Mouse (Mus musculus) thymus, postnatal 10 days (tissue): ENCODE results near the gene Prr3.
A peak's percentile ranks its signal among the peaks of the same experiment; 100 is the strongest.
"Not testable (repeated sequence)": the region's sequence is repeated elsewhere in the genome, so short reads cannot be mapped to it uniquely, and the experiment has no call there.

Experiments
- DNase-seq, 2 experiments: peaks; one replicate each; pipeline ENCODE4 v3.0.0; 2021; ENCODE audit warnings: low spot score in 2 of 2

Gene Prr3

DNA sequence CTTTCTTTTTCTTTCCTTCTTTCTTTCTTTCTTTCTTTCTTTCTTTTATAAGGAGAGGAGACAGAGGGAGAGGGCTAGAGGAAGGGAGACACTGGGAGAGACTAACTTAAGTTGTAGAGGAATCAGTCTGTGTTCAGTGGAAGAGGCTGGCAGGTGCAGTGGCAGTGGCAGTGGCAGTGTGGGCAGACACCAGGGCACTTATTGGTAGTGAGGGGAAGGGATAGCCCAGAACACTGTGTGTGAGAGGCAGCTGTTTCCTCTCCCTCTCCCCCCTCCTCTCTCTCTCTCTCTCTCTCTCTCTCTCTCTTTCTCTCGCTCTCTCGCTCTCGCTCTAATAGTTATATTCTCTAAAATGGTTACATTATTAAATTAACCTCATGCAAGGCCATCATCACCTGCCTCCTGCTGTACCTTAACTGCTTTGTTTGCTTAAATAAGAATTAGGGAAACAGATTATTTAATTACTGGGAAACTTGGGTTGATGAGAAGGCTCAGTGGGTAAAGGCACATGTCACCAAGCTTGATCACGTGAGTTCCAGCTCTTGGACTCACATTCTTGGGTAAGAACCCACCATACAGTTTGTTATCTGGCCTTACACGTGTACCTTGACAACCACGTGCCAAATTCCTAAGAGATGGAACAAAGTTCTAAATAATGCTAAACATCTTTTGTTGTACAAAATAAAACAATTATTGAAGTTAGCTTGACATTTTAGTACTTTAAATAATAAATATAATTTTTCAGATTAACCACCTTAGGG is 18.7 kb upstream of the Prr3 start:
- peak in 1 of 2 experiments; percentile 34 for DNase-seq

DNA sequence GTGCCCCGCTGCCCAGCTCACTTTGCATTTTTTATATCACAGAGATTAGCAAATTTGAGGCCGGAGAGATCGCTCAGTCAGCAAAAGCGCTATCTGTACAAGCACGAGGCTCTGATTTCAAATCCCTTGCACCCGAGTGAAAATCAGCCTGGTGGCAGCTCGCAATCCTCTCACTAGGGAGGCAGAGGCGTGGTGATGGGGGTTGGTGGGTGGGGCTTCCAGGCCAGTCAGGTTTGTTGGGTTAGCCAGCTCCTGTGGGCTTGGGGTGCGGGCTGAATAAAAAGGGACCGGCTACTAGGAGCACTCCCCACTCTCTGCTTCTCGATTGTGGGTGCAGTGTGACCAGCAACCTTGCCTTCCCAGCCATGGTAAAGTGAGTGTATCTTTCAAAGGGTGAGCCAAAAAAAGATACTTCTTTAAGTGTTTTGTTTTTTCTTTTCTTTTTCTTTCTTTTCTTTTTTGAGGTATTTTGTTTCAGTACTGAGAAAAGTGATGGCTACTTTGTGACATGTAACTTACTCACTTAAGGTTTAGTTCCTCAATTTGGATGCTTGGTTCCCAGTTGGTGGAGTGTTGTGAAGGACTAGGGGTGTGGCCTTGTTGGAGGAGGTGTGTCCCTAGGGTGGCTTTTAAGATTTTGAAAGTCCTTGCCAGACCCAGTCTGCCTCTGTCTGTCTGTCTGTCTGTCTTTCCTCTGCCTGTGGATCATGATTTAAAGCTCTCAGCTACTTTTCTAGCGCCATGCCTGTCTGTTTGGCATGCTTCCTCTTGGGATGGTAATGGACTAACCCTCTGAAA is 17.9 kb upstream of the Prr3 start:
- DNase-seq, result peak; percentile 39 to 50

DNA sequence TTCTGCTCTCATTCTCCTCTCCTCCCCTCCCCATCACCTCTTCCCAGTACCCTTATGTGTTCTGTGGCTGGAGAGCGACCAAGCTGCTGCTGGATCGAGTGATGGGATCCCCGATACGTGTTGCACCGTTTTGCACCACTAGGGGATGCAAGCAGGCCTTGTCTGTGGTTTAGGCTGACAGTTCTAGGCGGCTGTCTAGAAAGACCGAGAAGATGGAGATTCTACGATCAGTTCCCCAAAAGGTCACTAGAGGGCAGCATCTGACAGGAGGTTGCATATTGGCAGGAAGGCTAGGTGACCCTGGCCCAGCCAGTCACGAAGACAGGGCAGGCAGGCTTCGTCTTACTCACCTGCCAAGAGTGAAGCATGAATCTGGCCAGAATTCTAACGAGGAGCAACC is 16.9 kb upstream of the Prr3 start:
- peak; percentile 98 to 100 for DNase-seq

DNA sequence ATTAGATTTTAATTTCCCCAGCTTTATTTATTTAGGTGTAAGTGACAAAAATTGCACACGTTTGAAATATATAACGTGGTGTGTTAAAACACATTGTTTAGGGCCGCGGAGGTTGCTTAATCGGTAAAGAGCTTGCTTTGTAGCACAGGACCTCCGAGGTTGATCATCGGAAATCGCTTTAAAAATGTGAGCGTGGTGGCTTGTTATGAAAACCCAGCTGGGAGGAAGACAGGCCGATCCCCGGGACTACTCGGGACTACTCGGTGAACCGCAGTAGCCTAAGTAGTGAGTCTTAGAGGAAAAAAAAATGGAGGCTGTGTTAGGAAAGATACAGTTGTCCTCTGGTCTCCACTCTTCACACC is 14.8 kb upstream of the Prr3 start:
- DNase-seq, result no peak

DNA sequence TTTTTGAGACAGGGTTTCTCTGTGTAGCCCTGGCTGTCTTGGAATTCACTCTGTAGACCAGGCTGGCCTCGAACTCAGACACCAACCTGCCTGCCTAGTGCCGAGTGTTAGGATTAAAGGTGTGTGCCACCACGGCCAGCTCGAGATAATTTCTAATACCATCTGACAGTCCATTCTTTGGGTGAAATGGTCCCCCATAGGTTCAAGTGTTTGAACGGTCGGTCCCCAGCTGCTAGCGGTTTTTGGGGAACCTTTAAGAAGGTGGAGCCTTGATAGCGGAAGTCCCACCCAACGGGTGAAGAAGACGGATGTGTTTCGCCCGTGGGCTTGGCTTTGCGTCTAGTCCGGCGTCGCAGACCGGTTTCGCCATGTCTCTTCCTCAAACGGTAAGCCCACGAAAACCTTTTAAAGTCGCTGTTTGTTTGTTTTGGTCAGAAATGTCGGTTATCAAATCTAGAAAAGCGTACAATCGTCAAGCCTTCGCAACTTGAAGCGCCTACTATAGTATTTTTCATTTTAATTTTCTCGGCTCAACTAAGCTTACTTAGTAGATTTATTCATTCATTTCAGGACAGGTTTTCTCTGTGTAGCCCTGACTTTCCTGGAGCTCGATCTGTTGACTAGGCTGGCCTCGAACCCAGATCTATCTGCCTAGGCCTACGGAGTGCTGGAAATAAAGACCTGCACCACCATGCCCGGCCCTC is 14.3 kb upstream of the Prr3 start:
- DNase-seq, result peak; percentile 67 to 71

DNA sequence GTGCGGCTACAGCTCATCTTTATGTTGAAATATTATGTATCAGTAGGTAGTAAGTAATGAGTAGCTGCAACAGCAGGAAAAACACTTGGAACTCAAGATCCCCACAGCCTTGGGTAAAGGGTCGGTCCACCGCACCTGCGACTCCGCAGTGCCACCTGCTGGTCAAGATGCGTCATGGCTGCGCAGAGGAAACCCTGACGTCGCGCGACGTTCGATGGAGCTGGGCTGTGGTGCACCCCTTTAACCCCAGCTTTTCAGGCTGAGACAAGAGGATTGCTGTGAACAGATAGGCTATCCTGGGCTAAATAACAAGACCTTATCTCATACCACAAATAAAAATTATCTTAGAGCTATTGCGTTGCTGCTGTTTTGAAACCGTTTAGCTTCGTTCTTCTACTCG is 13.6 kb upstream of the Prr3 start:
- peak; percentile 60 to 88 for DNase-seq

DNA sequence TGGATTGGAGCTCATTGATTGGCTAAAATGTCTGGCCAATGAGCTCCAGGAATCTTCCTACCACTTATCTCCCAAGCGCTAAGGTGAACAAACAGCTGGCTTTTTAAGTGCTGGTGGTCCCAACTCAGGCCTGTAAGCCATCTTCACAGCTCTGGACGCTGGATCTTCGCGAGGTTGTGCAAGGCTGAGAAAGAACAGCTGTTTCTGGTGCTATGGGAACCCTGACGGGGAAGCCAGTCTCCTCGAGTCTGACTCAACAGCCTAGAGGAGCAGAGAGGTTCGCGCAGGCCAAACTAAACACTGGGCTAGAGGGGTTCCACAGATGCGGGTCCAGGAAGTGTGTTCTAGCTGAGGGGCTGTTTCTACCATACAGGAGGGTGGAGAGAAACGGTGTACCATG is 11.7 kb upstream of the Prr3 start:
- DNase-seq, result no peak

DNA sequence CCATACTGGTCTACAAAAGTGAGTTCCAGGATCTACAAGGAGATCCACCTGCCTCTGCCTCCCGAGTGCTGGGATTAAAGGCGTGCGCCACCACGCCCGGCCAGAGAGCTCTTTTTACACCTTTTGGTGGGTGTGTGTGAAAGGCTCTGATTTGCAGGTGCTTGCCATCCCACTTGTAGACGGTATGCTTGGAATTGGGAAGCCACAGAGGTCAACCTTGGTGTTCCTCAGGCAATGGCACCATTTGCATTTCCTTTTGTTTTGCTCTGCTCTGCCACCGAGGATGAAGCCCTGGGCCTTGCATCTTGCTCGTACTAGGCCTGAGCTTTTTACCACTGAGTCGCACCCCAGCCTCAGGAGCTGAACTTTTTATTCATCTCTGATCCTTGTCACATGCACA is 1.7 kb upstream of the Prr3 start:
- no peak for DNase-seq

DNA sequence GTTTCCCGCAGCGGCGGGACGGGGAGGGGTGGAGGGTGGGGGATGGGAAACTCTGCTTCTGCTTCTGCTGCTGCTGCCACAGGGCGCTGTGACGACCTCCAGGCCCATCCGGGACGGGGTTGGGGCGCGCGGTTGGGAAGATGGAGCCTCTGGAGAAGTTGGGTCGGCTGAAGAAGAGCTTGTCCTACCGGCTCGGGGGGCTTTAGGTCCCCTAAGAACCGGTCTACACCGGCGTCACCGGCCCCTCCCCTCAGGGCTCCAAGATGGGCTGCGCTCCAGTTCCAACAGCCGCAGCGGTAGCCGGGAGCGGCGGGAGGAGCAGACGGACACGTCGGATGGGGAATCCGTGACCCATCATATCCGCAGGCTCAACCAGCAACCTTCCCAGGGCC is 323 bp upstream of the Prr3 start:
- DNase-seq, result no peak

DNA sequence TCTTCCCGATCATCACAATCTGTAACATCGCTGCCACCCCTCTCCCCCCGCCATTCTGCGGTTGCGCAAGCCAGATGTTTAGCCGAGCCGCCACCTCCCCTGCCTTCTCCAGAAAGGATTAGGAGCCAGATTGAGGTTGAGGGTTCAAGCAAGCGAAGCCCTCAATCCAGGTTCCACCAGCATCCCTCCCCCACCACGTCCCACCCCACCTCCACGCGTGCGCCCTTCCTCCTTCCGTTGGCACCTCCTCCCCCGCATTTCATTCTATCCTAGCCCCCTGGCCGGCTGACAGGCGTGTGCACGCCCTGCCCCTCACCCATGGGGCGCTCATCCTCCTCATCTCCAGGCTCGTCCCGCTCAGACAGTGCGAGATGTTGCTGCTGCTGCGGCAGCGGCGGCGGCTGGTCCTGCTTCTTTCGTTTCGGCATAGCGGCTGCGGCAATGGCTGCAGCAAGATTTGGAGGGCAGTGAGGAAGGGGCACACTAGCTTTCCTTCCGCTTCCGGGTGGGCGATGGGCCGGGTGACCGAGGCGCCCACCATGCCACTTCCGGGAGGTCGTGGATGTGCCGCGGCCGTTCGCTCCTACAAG is 1.1 kb downstream of the Prr3 start:
- no peak for DNase-seq

DNA sequence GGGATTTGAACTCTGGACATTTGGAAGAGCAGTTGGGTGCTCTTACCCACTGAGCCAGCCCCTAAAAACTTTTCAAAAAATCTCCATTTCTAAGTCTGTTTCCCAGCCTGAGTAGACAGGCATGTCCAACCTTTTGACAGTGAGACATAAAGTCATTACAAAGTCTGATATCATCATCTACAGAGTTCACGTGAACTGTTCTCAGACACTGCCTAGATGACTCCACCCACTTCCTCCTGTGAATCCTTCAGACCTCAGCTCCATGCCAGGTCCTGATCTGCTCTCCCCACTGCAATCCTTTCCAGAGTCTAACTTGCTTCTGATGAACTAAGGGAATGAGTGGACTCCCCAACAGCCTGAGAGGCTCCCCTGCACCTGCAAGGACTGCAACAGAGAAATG is 7.9 kb downstream of the Prr3 start:
- no peak for DNase-seq

DNA sequence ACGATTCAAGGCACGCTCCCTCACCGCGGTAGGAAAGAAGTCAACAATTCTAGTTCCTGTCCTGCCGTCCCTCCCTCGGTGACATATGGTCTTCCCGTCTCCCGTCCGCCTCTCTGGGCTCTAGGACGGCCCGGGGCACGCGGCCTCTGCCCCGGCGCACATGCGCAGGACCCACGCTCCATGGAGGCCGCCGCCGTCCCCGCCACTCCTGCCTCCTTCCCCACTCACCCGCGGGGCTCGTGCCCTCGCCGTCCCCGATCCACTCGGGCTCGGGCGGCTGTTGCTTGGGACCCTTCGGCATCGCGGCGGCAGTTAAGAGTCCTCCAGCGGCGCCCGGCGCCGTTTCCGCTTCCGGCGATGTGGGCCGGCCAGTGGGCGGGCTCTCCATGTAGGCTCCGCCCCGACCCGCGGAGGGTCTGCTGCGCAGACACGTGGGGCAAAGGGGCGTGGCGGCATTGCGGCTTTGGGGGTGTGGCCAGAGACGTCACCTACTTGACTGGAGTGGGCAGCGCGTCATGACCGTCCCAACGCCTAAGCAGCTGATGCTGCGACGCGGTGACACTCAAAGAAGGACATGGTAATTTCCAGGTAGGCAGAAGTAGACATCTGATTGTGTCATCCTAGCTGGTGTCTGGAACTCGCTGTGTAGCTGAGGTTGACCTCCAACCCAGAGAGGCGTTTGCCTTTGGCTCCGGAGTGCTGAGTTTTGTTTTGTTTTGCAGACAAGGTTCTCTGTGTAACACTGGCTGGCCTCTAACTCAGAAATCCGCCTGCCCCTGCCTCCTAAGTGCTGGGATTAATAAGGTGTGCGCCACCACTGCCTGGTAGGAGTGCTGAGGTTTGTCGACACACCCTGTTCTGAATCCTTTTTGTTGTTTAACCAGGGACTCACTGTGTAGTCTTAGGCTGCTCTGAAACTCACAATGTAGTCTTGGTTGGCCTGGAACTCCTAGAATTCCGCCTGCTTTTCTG is 10.3 kb downstream of the Prr3 start, which contains the start of gene Abcf1:
Abcf1 (minus strand) TSS at position 344 of the 972 bp plus-strand sequence.
- peak; percentile 96 to 99 for DNase-seq

DNA sequence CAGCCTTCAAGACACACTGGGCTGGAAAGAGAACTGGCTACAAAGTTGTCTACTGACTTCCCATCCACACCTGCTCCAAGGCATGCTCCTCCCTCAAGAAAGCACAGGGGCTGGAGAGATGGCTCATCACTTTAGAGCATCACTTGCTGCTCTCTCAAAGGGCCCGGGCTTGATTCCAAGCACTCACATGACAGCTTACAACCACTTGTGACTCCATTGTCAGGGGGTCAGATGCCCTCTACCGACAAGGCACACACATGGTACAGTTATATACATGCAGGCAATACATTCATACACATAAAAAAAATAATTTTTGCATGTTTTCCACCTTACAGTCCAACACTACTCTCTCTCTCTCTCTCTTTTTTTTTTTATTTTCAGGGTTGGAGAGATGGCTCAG is 12.4 kb downstream of the Prr3 start:
- no peak for DNase-seq

DNA sequence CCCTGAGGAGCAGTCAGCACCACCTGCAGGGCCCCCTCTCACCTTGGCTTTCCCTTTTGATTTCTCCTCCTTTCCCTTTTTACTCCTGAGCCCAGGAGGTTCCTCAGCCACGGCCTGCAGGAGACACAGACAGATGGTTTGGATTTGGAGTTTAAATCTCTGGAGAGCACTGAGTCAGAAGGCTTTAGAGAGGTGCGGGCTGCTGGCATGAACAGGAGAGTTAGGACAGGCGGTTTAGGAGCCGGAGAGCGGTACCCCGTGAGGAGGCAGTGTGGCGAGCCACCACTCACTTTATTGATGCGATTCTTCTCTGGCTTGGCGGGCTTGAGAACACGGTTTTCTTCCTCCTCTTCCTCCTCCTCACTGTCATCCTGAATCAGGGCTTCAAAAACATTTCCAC is 16.8 kb downstream of the Prr3 start:
- no peak for DNase-seq

DNA sequence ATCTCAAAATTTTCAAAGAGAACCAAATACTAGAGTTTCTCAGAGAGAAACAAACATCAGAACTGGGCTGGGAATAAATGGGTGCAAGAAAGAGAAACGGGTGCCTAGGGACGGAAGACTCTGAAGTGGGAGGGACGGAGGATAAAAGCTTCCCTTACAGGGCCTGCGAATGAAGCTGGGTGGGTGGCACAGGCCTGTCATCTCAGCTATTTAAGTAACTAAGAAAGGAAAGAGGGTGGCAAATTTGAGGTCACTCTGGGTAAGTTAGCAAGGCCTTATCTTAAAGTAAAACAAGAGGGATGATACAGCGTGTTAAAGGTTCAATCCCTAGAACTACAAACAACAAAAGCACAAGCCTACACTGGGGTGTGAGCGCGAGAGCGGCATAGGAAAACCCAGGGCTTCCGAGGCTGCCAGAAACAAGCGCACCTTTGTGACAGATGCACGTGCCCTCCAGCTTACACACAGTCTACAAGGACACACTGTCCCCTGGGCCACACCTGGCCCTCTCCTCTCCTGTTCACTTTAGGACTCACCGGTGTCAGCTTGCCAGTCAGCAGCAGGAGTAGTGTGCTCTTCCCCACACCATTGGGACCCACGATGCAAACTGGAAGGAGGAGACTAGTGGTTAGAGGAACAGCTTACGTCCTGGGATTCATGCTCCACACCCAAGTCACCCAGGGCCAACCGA is 21.4 kb downstream of the Prr3 start:
- no peak for DNase-seq

DNA sequence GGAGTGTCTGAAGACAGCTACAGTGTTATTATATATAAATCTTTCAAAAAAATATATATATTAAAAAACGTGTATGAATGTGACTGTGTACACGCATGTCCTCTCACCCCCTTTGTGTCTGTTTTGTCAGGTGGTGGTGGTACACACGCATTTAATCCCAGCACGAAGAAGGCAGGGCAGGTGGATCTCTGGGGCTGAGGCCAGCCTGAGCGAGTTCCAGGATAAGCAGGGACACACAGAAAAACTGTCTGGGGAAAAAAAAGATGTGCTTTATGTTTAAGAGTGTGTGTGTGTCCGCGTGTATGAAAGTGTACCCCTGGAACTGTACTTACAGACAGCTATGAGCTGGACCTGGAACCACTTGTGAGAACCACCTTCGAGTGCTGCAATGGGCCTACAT is 25.4 kb downstream of the Prr3 start:
- no peak for DNase-seq

DNA sequence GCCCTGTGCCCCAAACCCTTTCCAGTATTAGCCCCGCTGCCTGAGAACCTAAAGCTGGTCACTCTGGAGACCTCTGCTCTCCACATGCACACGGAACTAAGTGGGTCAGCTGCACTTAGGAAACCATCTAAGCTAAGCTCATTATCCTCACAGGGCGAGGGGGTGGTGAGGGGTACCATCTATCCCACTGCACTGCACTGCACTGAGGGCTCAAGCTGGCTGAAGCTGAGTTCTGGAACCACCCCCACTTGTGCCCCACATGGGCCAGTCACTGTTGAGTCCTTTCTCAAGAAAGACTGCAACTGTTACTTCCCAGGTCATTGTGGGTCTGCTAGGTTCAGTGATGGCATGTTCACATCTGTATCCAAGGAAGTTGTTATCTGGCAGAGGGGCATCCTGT is 27.5 kb downstream of the Prr3 start:
- DNase-seq, result not testable (repeated sequence)

DNA sequence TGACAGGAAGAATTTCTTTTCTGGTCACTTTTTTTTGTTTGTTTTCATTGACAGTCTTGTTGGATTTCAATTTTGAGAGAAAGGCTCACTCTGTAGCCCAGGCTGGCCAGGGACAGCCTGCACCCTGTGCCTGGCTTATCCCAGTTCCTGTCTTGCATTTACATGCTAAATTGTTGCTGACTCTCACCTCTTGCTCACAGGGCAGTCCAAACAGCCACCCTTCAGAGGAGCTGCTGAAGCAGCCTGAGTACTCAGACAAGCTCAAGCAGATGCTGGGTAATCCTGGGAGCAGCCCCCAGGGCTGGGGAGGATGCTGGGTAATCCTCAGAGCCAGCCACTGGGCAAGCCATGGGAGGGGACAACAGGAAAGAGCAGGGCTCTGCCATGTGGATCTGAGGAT is 29.1 kb downstream of the Prr3 start:
- not testable (repeated sequence) for DNase-seq

DNA sequence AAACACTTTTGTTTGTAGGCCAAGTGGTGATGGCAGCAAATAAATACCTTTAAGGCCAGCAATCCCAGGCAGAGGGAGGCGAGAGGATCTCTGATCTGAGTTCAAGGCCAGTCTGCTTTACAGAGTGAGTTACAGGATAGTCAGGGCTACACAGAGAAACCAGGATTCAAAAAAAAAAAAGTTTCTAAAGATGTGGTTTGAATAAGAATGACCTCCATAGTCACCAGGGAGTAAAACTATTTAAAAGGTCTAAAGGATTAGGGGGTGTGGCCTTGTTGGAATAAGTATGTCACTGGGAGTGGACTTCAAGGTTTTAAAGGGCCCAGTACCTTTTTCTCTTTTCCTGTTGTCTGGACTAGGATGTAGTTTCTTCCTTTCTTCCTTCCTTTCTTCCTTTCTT is 40.1 kb downstream of the Prr3 start:
- DNase-seq, result no peak

DNA sequence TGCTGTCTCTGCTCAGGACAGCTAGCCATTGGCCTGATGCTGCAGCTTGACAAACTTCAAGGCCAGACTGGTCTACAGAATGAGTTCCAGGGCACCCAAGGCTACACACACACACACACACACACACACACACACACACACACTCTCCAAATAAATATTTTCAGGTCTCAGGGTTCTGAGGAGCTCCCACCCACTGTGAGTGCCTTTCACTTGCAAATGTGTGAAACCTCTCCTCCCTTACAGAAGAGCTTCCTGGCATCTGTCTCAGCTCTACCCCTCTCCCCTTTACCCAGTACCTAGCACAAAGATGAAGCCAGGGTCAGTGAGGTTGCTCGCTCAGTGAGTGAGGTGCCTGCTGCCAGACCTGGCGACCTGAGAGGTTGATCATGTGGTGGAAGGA is 40.9 kb downstream of the Prr3 start:
- DNase-seq, result no peak
